8 mouse cellular contexts compared by ENCODE assay signal in genomic region chr14:30714799-30715617, GRCm38 (mm10). TPM values are rescaled to one million over a fixed set of nuclear protein-coding genes. Genes with fewer than 3 reads are reported as not detected.
DNase-seq lines count a peak whose midpoint lies in the region; ATAC-seq and TF ChIP-seq lines count a peak whose summit lies in the region.

Gene Sfmbt1, plus strand, starts transcription at chr14:30714849.

- 2% methylated on average over 87 of the region's 87 CpGs for WGBS in embryonic facial prominence, embryonic 10.5 days
- WGBS in heart, embryonic 15.5 days = 1% methylated on average over 82 of the region's 87 CpGs

- no peak for TF ChIP-seq RAD21 in MEL (IDR thresholded peaks at IDR 0.05; ENCODE audit: low read depth, low read length)

- no peaks in the 10 kb centered on the region for H3K27me3 ChIP-seq in MEL (ENCODE audit: control insufficient read depth in 1 of 2, insufficient read depth in 2 of 2, low read length in 2 of 2)
- H3K27me3 ChIP-seq in embryonic facial prominence, embryonic 10.5 days (replicated peaks; ENCODE audit: low read depth, poor library complexity, severe bottlenecking) = peaks cover 23% of the 10 kb centered on the region
- 0 out of 2 replicates have a peak, but pooled peaks cover 12% of the 10 kb centered on the region for H3K27me3 ChIP-seq in heart, embryonic 15.5 days
- no peaks in the 10 kb centered on the region for H3K27me3 ChIP-seq in testis, adult 2 months (ENCODE audit: control insufficient read depth, insufficient read depth, low read length)

- peaks cover 39% of the 10 kb centered on the region for H3K79me2 ChIP-seq in MEL (ENCODE audit: control insufficient read depth, insufficient read depth, low read length, poor library complexity)

- no peaks in the 10 kb centered on the region for H3K9me3 ChIP-seq in MEL (replicated peaks; ENCODE audit: insufficient read depth, low read length)
- H3K9me3 ChIP-seq in embryonic facial prominence, embryonic 10.5 days = no peaks in the 10 kb centered on the region
- no peaks in the 10 kb centered on the region for H3K9me3 ChIP-seq in heart, embryonic 15.5 days (replicated peaks)

- peaks cover 0 to 40% of the 10 kb centered on the region in 2 experiments; a peak in 2 of 4 replicates for H3K36me3 ChIP-seq in MEL (ENCODE audit: control insufficient read depth in 1 of 2, insufficient read depth in 2 of 2, low read length in 2 of 2)
- H3K36me3 ChIP-seq in embryonic facial prominence, embryonic 10.5 days (replicated peaks) = no peaks in the 10 kb centered on the region
- H3K36me3 ChIP-seq in heart, embryonic 15.5 days = no peaks in the 10 kb centered on the region
- H3K36me3 ChIP-seq in testis, adult 2 months (ENCODE audit: control insufficient read depth, insufficient read depth, low read length) = no peaks in the 10 kb centered on the region

- no peak for TF ChIP-seq POLR2A in MEL (IDR thresholded peaks at IDR 0.05; ENCODE audit: control insufficient read depth in 1 of 2, insufficient read depth in 1 of 2, low read depth in 1 of 2, low read length in 2 of 2, poor library complexity in 1 of 2)
- TF ChIP-seq POLR2A in testis, adult 2 months (IDR thresholded peaks at IDR 0.05; ENCODE audit: control insufficient read depth, low read depth, low read length) = no peak

- 0 out of 2 replicates have a peak, but pooled peaks have one; percentile 0 for TF ChIP-seq CTCF in gastrocnemius, adult 2 months (IDR thresholded peaks at IDR 0.05)
- TF ChIP-seq CTCF in MEL (IDR thresholded peaks at IDR 0.05 in 2 of 3, conservative IDR thresholded peaks at IDR 0.05 in 1 of 3; ENCODE audit: control insufficient read depth in 1 of 3, insufficient read depth in 1 of 3, low read depth in 2 of 3, low read length in 3 of 3, poor library complexity in 1 of 3, severe bottlenecking in 1 of 3) = 0 out of 6 replicates have a peak, but pooled peaks of 1 of the 3 experiments have one; percentile 0
- no peak for TF ChIP-seq CTCF in testis, adult 2 months (IDR thresholded peaks at IDR 0.05; ENCODE audit: control insufficient read depth, insufficient read depth, insufficient replicate concordance, low read depth, low read length)

- peak within 1 kb of the TSS; percentile 99 for H3K4me3 ChIP-seq in gastrocnemius, adult 2 months
- peak within 1 kb of the TSS; percentile 81 to 92 for H3K4me3 ChIP-seq in MEL (ENCODE audit: control insufficient read depth in 1 of 2, insufficient read depth in 1 of 2, low read depth in 2 of 2, low read length in 2 of 2)
- peak within 1 kb of the TSS; percentile 90 for H3K4me3 ChIP-seq in embryonic facial prominence, embryonic 10.5 days
- H3K4me3 ChIP-seq in heart, embryonic 15.5 days = peak within 1 kb of the TSS; percentile 93
- H3K4me3 ChIP-seq in testis, adult 2 months (ENCODE audit: control insufficient read depth, low read depth, low read length) = peak within 1 kb of the TSS; percentile 86

- H3K9ac ChIP-seq in MEL (ENCODE audit: control insufficient read depth, low read depth, low read length, poor library complexity, severe bottlenecking) = peak within 1 kb of the TSS; percentile 80
- peak within 1 kb of the TSS; percentile 76 for H3K9ac ChIP-seq in heart, embryonic 15.5 days

- H3K4me1 ChIP-seq in MEL (ENCODE audit: control insufficient read depth in 1 of 2, insufficient read depth in 2 of 2, low read length in 2 of 2) = peaks cover 34 to 39% of the 10 kb centered on the region in 2 experiments
- H3K4me1 ChIP-seq in embryonic facial prominence, embryonic 10.5 days = peaks cover 17% of the 10 kb centered on the region
- peaks cover 10% of the 10 kb centered on the region; the same call in 1 of the 2 replicates for H3K4me1 ChIP-seq in heart, embryonic 15.5 days (replicated peaks)
- H3K4me1 ChIP-seq in testis, adult 2 months (ENCODE audit: control insufficient read depth, insufficient read depth, low read length) = peaks cover 7% of the 10 kb centered on the region

- peak within 1 kb of the TSS; percentile 95 for H3K27ac ChIP-seq in gastrocnemius, adult 2 months
- peak within 1 kb of the TSS; percentile 77 for H3K27ac ChIP-seq in MEL (ENCODE audit: control insufficient read depth, low read depth, low read length)
- H3K27ac ChIP-seq in embryonic facial prominence, embryonic 10.5 days (replicated peaks) = peak within 1 kb of the TSS; percentile 94
- peak within 1 kb of the TSS; percentile 86 for H3K27ac ChIP-seq in heart, embryonic 15.5 days
- H3K27ac ChIP-seq in testis, adult 2 months (ENCODE audit: control insufficient read depth, insufficient read depth, low read depth, low read length) = peak within 1 kb of the TSS; percentile 89

- H3K4me2 ChIP-seq in heart, embryonic 15.5 days = peak within 1 kb of the TSS; percentile 96

- peak; percentile 41 for ATAC-seq in heart, embryonic 15.5 days (replicated peaks; ENCODE audit: insufficient number of reproducible peaks, insufficient read depth, low FRiP score, low read depth)

- DNase-seq in gastrocnemius, adult 2 months = peak; percentile 54
- DNase-seq in gastrocnemius, postnatal 25 days = no peak
- no peak for DNase-seq in MEL (ENCODE audit: low read depth, low spot score)
- DNase-seq in embryonic facial prominence, embryonic 10.5 days (ENCODE audit: low spot score) = peak; percentile 72
- peak; percentile 27 to 50 for DNase-seq in layer of hippocampus, adult 8-10 months (ENCODE audit: low spot score in 2 of 2)
- peak; percentile 48 for DNase-seq in lung, postnatal 14 days

- 0 out of 4 replicates have a peak, but pooled peaks of 1 of the 2 experiments have one; percentile 7 for TF ChIP-seq EP300 in MEL (IDR thresholded peaks at IDR 0.05; ENCODE audit: low read depth in 1 of 2, low read length in 2 of 2)

- intact Hi-C loops in gastrocnemius, adult 2 months (cut with DNase I) = loop anchor here (5.0 to 10.0 kb wide), 4 partner anchors 47 to 167 kb away; partner anchors contain the start of genes Rft1 and Tmem110

TF ChIP-seq in MEL, 35 proteins besides CTCF, POLR2A, EP300 and RAD21:
- TF ChIP-seq GABPA (IDR thresholded peaks at IDR 0.05; ENCODE audit: low read depth, low read length) (no peak), MEF2A (IDR thresholded peaks at IDR 0.05; ENCODE audit: extremely low read depth, insufficient replicate concordance, low read depth, low read length, poor library complexity, severe bottlenecking) (no peak), MAFK (IDR thresholded peaks at IDR 0.05; ENCODE audit: borderline replicate concordance, low read depth, low read length) (no peak), USF1 (IDR thresholded peaks at IDR 0.05; ENCODE audit: low read depth, low read length) (peak; percentile 88), MYB (IDR thresholded peaks at IDR 0.05; ENCODE audit: low read depth, low read length) (no peak), MAX (IDR thresholded peaks at IDR 0.05; ENCODE audit: low read length) (peak; percentile 59; the same call in 1 of the 2 replicates), MAZ (IDR thresholded peaks at IDR 0.05; ENCODE audit: low read depth, low read length) (peak; percentile 70; the same call in 1 of the 2 replicates), MXI1 (IDR thresholded peaks at IDR 0.05; ENCODE audit: low read depth, low read length) (peak; percentile 32; the same call in 1 of the 2 replicates), UBTF (IDR thresholded peaks at IDR 0.05; ENCODE audit: borderline replicate concordance, insufficient read depth, low read depth, low read length) (no peak), E2F4 (IDR thresholded peaks at IDR 0.05; ENCODE audit: borderline replicate concordance, low read depth, low read length) (peak; percentile 18; the same call in 1 of the 2 replicates), NELFE (IDR thresholded peaks at IDR 0.05; ENCODE audit: low read depth, low read length) (peak; percentile 58; the same call in 1 of the 2 replicates), GATA1 (IDR thresholded peaks at IDR 0.05; ENCODE audit: low read depth, low read length) (no peak), ZMIZ1 (IDR thresholded peaks at IDR 0.05; ENCODE audit: low read depth, low read length) (no peak; the same call in 1 of the 2 replicates), POLR2AphosphoS5 (IDR thresholded peaks at IDR 0.05; ENCODE audit: borderline replicate concordance, low read depth, low read length) (no peak), HCFC1 (IDR thresholded peaks at IDR 0.05; ENCODE audit: low read depth, low read length) (no peak), SIN3A (IDR thresholded peaks at IDR 0.05; ENCODE audit: low read length) (no peak), TCF12 (IDR thresholded peaks at IDR 0.05; ENCODE audit: low read depth, low read length) (peak; percentile 46; the same call in 1 of the 2 replicates), ZNF384 (IDR thresholded peaks at IDR 0.05; ENCODE audit: low read depth, low read length) (no peak), BHLHE40 (IDR thresholded peaks at IDR 0.05; ENCODE audit: borderline replicate concordance, low read depth, low read length) (peak; percentile 78), POLR2AphosphoS2 (IDR thresholded peaks at IDR 0.05; ENCODE audit: low read length) (peak; percentile 22; the same call in 1 of the 2 replicates), NRF1 (IDR thresholded peaks at IDR 0.05; ENCODE audit: insufficient read depth, low read depth, low read length, poor library complexity, severe bottlenecking) (peak; percentile 82), KAT2A (conservative IDR thresholded peaks at IDR 0.05; ENCODE audit: low read depth, low read length) (no peak), CHD2 (IDR thresholded peaks at IDR 0.05; ENCODE audit: low read length) (no peak), TAL1 (IDR thresholded peaks at IDR 0.05; ENCODE audit: low read length) (no peak), ZKSCAN1 (IDR thresholded peaks at IDR 0.05; ENCODE audit: low read depth, low read length) (no peak), USF2 (IDR thresholded peaks at IDR 0.05; ENCODE audit: borderline replicate concordance in 1 of 2, insufficient read depth in 1 of 2, low read depth in 1 of 2, low read length in 2 of 2) (peak in 1 of 2 experiments; percentile 47; a peak in 1 of 4 replicates), ELF1 (IDR thresholded peaks at IDR 0.05; ENCODE audit: low read depth, low read length) (no peak)

RNA-seq across cellular contexts. Expression of gene Sfmbt1, which starts in this region (rescaled TPM):
- total RNA-seq in gastrocnemius, adult 2 months (2021) = 10 to 100 TPM; 11.0 to 11.4 TPM
- total RNA-seq in gastrocnemius, postnatal 25 days (2021) = 1 to 10 TPM; 7.6 to 7.9 TPM
- total RNA-seq in MEL (2012; rRNA removed) = 9.4 and 12.4 TPM in 2 replicates
- polyA plus RNA-seq in MEL (2012; ENCODE audit: insufficient read depth in 1 of 2, insufficient read length in 2 of 2, low read depth in 1 of 2, low replicate concordance in 2 of 2, missing spikeins in 1 of 2) = 10 to 100 TPM; 13.7 to 33.0 TPM
- 17.0 and 18.5 TPM in 2 replicates for polyA plus RNA-seq in embryonic facial prominence, embryonic 10.5 days (2016; fragmentation: Nextera tagmentation; extraction: Ambion mirVana)
- 7.8 and 10.3 TPM in 2 replicates for polyA plus RNA-seq in heart, embryonic 15.5 days (2015; fragmentation: Nextera tagmentation; extraction: Ambion mirVana)
- 10 to 100 TPM; 36.1 to 39.2 (median 37.0) TPM for total RNA-seq in layer of hippocampus, adult 8-10 months (2022)
- polyA plus RNA-seq in testis, adult 2 months (2012; rRNA removed) = 21.5 and 25.6 TPM in 2 replicates

Comparison
In these comparisons a context has a peak if more than half of its experiments do, and no peak if none do; other contexts are left out.
1. DNase-seq: peak in gastrocnemius, adult 2 months (single experiment), embryonic facial prominence, embryonic 10.5 days (single experiment), layer of hippocampus, adult 8-10 months (2 of 2) and lung, postnatal 14 days (single experiment); none in gastrocnemius, postnatal 25 days (single experiment) and MEL (single experiment).
2. Peak in every context shown above with its lines, with median percentiles within 50 percentile points of each other: H3K27ac ChIP-seq and H3K4me3 ChIP-seq.